8 mouse cellular contexts compared by ENCODE assay signal in genomic region chr15:81584466-81584865, GRCm38 (mm10). TPM values are rescaled to one million over a fixed set of nuclear protein-coding genes. Genes with fewer than 3 reads are reported as not detected.
DNase-seq lines count a peak whose midpoint lies in the region; ATAC-seq and TF ChIP-seq lines count a peak whose summit lies in the region.

No protein-coding gene starts in this region.

- H3K4me1 ChIP-seq in lung, embryonic 14.5 days (ENCODE audit: insufficient read depth) = peaks cover 3% of the 10 kb centered on the region
- no peaks in the 10 kb centered on the region for H3K4me1 ChIP-seq in embryonic fibroblast, embryonic 13.5 days (ENCODE audit: control insufficient read depth, insufficient read depth, low read length)
- no peaks in the 10 kb centered on the region; the same call in 1 of the 2 replicates for H3K4me1 ChIP-seq in intestine, postnatal 0 days (replicated peaks; ENCODE audit: control insufficient read depth, insufficient read depth, low read length)
- peaks cover 20% of the 10 kb centered on the region for H3K4me1 ChIP-seq in neural tube, embryonic 14.5 days (ENCODE audit: control insufficient read depth, insufficient read depth, low read length)

- H3K27ac ChIP-seq in lung, embryonic 14.5 days (ENCODE audit: low read depth) = peak overlapping the region; percentile 83
- H3K27ac ChIP-seq in embryonic fibroblast, embryonic 13.5 days (ENCODE audit: insufficient read depth, low read length) = peak overlapping the region; percentile 88
- peak overlapping the region; percentile 92 for H3K27ac ChIP-seq in intestine, postnatal 0 days (ENCODE audit: low read depth, low read length)
- H3K27ac ChIP-seq in neural tube, embryonic 14.5 days (ENCODE audit: low read depth, low read length) = peak overlapping the region; percentile 100

- no peaks in the 10 kb centered on the region for H3K9me3 ChIP-seq in lung, embryonic 14.5 days (ENCODE audit: low read depth, low read length)
- no peaks in the 10 kb centered on the region for H3K9me3 ChIP-seq in intestine, postnatal 0 days (ENCODE audit: control insufficient read depth)
- no peaks in the 10 kb centered on the region for H3K9me3 ChIP-seq in neural tube, embryonic 14.5 days (ENCODE audit: control insufficient read depth, low read length)

- TF ChIP-seq POLR2A in embryonic fibroblast, embryonic 13.5 days (IDR thresholded peaks at IDR 0.05; ENCODE audit: low read depth, low read length) = no peak

- no peaks in the 10 kb centered on the region for H3K27me3 ChIP-seq in lung, embryonic 14.5 days (ENCODE audit: insufficient read depth, low read length)
- H3K27me3 ChIP-seq in intestine, postnatal 0 days (replicated peaks; ENCODE audit: control insufficient read depth, insufficient read depth, low read length) = no peaks in the 10 kb centered on the region
- H3K27me3 ChIP-seq in neural tube, embryonic 14.5 days (ENCODE audit: control insufficient read depth, insufficient read depth, low read length) = no peaks in the 10 kb centered on the region; the same call in 1 of the 2 replicates

- DNase-seq in lung, embryonic 14.5 days = no peak
- no peak for DNase-seq in lung, adult 18-20 months
- DNase-seq in frontal cortex, adult 2 months (ENCODE audit: extremely low spot score in 1 of 2, low spot score in 1 of 2) = no peak
- DNase-seq in adrenal gland, postnatal 4 days (ENCODE audit: low spot score in 2 of 2) = no peak

- peak overlapping the region; percentile 70 for H3K4me2 ChIP-seq in lung, embryonic 14.5 days
- H3K4me2 ChIP-seq in intestine, postnatal 0 days (replicated peaks; ENCODE audit: low read depth) = peak overlapping the region; percentile 63
- peak overlapping the region; percentile 56 for H3K4me2 ChIP-seq in neural tube, embryonic 14.5 days (ENCODE audit: low read depth, low read length)

- H3K9ac ChIP-seq in lung, embryonic 14.5 days = peak overlapping the region; percentile 64
- H3K9ac ChIP-seq in intestine, postnatal 0 days (ENCODE audit: low read depth, low read length) = peak overlapping the region; percentile 98
- peak overlapping the region; percentile 42; the same call in 1 of the 2 replicates for H3K9ac ChIP-seq in neural tube, embryonic 14.5 days (replicated peaks; ENCODE audit: low read depth, low read length)

- TF ChIP-seq CTCF in lung, embryonic 14.5 days (IDR thresholded peaks at IDR 0.05; ENCODE audit: low read depth) = no peak
- TF ChIP-seq CTCF in embryonic fibroblast, embryonic 13.5 days (IDR thresholded peaks at IDR 0.05; ENCODE audit: borderline replicate concordance, insufficient read depth, low read length) = no peak
- TF ChIP-seq CTCF in intestine, postnatal 0 days (IDR thresholded peaks at IDR 0.05; ENCODE audit: low read depth) = no peak

- 0 out of 2 replicates have a peak, but pooled peaks cover 3% of the 10 kb centered on the region for H3K36me3 ChIP-seq in lung, embryonic 14.5 days (ENCODE audit: insufficient read depth)
- H3K36me3 ChIP-seq in intestine, postnatal 0 days (ENCODE audit: control insufficient read depth, insufficient read depth) = no peaks in the 10 kb centered on the region
- H3K36me3 ChIP-seq in neural tube, embryonic 14.5 days (ENCODE audit: control insufficient read depth, insufficient read depth, low read length) = no peaks in the 10 kb centered on the region

- peak overlapping the region; percentile 97 for H3K4me3 ChIP-seq in lung, embryonic 14.5 days (ENCODE audit: low read depth, low read length)
- peak overlapping the region; percentile 96 for H3K4me3 ChIP-seq in embryonic fibroblast, embryonic 13.5 days (ENCODE audit: insufficient read depth, low read length)
- peak overlapping the region; percentile 74 for H3K4me3 ChIP-seq in intestine, postnatal 0 days (ENCODE audit: low read depth, low read length)
- H3K4me3 ChIP-seq in neural tube, embryonic 14.5 days (ENCODE audit: low read depth, low read length) = peak overlapping the region; percentile 80

- ATAC-seq in lung, embryonic 14.5 days (ENCODE audit: insufficient read depth) = no peak
- no peak for ATAC-seq in intestine, postnatal 0 days
- no peak for ATAC-seq in neural tube, embryonic 14.5 days (ENCODE audit: low read depth)
- no peak for ATAC-seq in megakaryocyte-erythroid progenitor cell, adult 5-6 weeks (replicated peaks; ENCODE audit: low FRiP score, low TSS enrichment, poor library complexity, severe bottlenecking)

- WGBS in lung, embryonic 14.5 days = 5% methylated on average over 3 of the region's 3 CpGs
- WGBS in intestine, postnatal 0 days = 8% methylated on average over 3 of the region's 3 CpGs
- WGBS in neural tube, embryonic 14.5 days = 20% methylated on average over 3 of the region's 3 CpGs

RNA-seq across cellular contexts. Expression of gene Ep300, which starts 0.7 kb away (rescaled TPM):
- polyA plus RNA-seq in lung, embryonic 14.5 days (2014; fragmentation: Nextera tagmentation; extraction: Ambion mirVana) = 22.6 and 25.0 TPM in 2 replicates
- 63.6 and 67.2 TPM in 2 replicates for polyA plus RNA-seq in embryonic fibroblast, embryonic 13.5 days (2011; ENCODE audit: insufficient read length, low read depth, missing spikeins)
- 8.9 and 10.0 TPM in 2 replicates for polyA plus RNA-seq in intestine, postnatal 0 days (2015; fragmentation: Nextera tagmentation; extraction: Ambion mirVana)
- 28.4 and 37.3 TPM in 2 replicates for polyA plus RNA-seq in neural tube, embryonic 14.5 days (2014; fragmentation: Nextera tagmentation; extraction: Ambion mirVana)
- polyA plus RNA-seq in frontal cortex, adult 2 months (2012; rRNA removed) = 33.5 and 35.3 TPM in 2 replicates
- total RNA-seq in adrenal gland, postnatal 4 days (2021) = 10 to 100 TPM; 78.9 to 84.0 TPM
- 75.2 and 116 TPM in 2 replicates for total RNA-seq in megakaryocyte-erythroid progenitor cell, adult 5-6 weeks (2014; fragmentation: Nextera tagmentation)
- total RNA-seq in megakaryocyte-erythroid progenitor cell, adult 5-6 weeks (2017) = 32.2 and 34.5 TPM in 2 replicates

Comparison
In these comparisons a context has a peak if more than half of its experiments do, and no peak if none do; other contexts are left out.
1. H3K9ac ChIP-seq: peak in every context shown above with its lines; median percentile 98 in intestine, postnatal 0 days; 64 in lung, embryonic 14.5 days; 42 in neural tube, embryonic 14.5 days.